Mouse (Mus musculus) MEL-GATA-1-ER (cell line): ENCODE data around the gene Prmt9.

Experiments used
- DNase-seq: peaks from one replicate; pipeline ENCODE4 v3.0.0-alpha.2; 2012; ENCODE audit warnings: low read depth; ENCODE audit errors: extremely low read depth

Prmt9 gene

GRCm38 (mm10) chr8:77549121-77549706 lies at the start of gene Prmt9:
Prmt9 (plus strand) TSS chr8:77549397.
- DNase-seq: peak; percentile 70

DNA sequence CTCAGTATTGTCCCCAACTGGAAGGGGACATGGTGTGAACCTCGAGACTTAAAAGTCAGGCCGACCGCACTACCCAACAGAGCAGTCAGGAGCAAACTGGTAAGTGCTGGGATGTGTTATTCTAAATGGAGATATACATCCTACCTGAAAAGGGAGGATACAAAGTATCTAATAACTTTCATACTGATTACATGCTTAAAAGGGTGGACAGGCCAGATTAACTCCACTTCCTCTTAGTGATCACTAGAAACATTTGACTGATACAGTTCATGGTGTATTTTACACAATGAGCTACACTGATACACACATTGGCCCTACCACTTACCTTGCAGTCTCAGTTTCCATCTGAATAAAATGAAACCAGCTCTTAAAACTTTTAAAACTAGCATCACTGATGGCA lies 48.9 kb upstream of the Prmt9 start:
- DNase-seq: no peak

DNA sequence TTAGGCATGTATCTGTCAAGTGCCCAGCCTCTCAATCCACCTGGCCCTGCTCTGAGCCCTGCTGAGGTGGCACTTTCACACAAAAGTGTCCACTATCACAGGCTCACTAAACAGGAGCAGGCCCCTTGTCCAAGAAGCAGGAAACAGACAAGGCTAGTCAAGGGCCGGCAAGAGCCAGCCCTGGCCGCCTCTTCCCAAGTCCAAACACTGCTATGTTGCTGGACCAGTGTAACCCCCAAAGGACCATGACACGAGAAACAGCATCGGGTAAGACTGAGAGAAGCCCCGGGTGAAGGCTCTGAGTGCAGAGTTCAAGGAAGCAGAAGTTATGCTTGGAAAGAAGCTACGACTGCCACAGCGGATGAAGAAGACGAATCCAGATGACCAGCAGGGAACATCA lies 48.1 kb upstream of the Prmt9 start:
- DNase-seq: no peak

DNA sequence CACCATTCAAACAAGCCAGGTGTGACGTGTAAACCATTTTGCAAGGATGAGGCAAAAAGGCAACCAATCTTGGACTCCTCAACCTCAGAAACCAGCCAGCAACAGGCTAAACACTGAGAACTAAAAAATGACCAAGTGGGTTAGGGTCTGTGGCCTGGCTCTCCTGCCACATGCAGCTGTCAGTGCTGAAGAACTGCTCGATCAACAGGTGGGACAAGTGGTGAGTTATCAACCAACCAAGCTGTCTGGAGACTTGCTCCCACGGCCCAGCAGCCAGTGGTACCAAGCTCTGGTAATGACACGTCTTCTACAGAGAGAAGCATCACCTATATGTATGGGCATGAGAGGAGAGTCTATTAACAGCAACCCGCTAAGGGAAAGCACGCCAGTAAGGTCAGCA lies 46.6 kb upstream of the Prmt9 start:
- no peak for DNase-seq

- DNase-seq: no peak
Measured at GRCm38 (mm10) chr8:77506539-77506938, 42.7 kb upstream of the Prmt9 start.

- no peak for DNase-seq
Measured at GRCm38 (mm10) chr8:77507510-77508035, 41.6 kb upstream of the Prmt9 start.

GRCm38 (mm10) chr8:77509044-77509443 lies 40.2 kb upstream of the Prmt9 start:
- peak; percentile 49 for DNase-seq

DNA sequence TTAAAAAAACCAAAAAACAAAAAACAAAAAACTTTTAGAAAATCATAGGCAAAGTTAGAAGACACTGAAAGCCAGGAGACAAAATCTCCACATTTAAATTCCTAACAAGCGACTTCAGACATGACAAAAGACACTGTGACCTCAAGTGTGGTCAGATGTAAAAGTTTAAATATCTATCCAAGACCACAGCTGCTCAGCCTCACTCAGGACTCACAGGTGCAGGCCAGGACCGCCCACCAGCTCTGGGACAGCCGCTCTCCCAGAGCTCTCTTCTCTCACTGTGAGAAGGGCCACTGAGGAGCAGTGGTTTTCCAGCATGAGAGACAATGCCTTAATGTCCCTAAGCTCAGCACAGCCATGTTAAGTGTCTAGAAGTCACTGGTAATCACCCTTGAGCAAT lies 38.8 kb upstream of the Prmt9 start:
- no peak for DNase-seq

DNA sequence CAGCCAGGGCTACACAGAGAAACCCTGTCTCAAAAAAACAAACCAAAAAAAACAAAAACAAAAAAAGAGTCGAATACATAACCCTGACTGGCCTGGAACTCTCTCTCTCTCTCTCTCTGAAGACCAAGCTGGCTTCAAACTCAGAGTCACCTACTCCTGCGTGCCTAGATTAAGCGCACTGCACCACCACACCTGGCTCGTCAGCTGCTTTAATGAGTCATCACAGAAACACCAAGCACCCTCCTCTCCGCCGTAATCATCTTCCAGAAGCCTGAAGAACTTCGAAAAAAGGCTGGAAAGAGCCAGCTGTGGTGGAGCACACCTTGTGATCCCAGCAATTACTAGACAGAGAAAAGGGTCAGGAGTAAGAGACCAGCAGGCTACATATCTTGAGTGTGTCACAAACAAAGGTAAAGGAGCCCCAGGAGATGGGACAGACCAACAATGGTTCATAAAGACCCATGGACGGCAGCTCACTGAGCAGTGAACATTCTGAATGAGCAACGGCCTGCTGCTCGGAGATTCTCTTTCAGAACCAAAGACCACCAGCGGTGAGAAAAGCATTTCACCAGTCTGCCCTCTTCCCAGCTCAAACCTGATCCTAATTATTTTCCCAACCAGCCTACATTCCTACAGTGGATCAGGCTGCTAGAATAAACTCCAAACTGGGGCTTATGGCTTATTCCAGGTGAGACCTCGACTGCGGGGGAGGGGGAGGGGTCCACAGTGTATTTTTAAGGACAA lies 37.3 kb upstream of the Prmt9 start:
- DNase-seq: no peak

DNA sequence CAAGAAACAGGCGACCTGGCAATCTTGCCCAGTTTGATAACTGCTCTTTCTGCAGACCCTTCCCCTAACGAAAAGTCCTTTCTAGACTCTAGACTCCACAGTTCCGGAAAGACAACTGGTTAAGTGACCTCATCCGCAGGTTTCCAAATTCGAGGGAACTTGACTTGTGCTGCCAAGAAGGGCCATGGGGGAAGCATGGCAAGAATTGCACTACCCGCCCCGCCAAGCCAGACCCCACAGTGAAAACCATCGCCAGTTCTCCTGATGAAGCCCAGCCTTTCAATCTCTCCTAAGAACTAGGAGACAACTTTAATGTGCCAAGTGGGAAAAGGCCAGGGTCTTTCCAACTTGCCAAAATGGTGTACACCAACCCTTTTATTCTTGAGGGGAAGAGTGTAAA lies 34.0 kb upstream of the Prmt9 start:
- no peak for DNase-seq

DNA sequence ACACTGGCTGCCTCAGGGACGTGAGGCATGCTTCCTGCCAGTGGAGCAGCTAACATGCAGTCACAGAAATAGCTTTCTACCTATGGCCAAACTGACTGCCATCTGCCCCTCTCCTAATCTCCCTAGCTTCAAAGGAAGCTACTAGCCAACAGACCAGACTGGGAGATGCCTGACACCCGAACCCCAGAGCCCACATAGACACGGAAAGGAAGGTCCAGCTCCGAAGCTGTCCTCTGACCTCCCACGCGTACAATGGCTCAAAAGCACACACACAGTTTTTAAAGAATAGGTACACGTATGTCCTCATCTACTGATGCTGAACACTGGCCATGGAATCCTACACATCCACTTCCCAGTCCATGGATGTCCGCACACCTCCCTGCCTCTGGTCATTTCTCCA lies 33.4 kb upstream of the Prmt9 start:
- no peak for DNase-seq

- DNase-seq: peak; percentile 29
Measured at GRCm38 (mm10) chr8:77516845-77517244, 32.4 kb upstream of the Prmt9 start.

DNA sequence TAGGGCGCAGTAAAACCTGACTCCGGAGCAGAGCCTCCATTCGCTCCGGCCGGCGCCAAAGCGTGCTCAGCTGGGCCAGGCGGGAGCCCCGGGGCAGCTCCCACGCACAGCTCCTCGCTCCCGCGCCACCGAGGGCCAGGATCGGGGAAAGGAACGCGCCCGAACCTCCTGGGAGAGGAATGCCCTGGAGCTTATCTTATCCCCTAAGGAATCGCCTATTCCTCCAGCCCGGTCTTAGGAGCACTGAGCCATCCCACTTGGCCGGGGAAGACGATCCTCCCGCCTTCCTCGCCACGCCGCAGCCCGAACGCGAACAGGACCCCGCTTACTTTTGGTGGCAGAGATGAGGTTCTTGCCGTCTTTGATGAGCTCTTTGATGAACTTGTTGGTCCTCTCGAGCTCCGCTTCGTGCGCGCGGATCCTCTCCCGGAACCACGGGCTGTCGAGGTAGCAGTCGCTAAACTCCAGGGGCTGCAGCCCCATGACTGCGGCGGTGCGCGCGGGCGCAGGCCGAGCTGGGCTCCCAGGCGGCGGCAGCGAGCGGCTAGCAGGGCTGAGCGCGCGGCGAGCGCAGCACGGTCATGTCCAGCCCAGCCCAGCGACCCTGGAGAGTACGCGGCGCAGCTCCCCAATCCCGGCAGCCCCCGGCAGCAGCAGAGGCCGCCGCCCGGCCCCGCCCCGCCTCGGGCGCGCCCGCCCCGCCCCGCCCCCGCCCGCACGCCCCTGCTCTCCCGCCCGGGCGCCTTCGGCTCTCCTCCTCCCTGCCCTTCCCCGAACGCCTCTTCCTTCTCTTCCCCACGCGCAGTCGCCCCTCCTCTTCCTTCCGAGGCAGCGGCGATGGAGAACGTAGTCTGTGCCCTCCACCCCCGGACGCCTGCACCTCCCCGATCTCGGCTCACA lies 31.6 kb upstream of the Prmt9 start, which contains the start of gene Arhgap10:
Gene Arhgap10, minus strand, starts transcription at position 653 of the 900 bp plus-strand sequence.
- DNase-seq: peak; percentile 65

DNA sequence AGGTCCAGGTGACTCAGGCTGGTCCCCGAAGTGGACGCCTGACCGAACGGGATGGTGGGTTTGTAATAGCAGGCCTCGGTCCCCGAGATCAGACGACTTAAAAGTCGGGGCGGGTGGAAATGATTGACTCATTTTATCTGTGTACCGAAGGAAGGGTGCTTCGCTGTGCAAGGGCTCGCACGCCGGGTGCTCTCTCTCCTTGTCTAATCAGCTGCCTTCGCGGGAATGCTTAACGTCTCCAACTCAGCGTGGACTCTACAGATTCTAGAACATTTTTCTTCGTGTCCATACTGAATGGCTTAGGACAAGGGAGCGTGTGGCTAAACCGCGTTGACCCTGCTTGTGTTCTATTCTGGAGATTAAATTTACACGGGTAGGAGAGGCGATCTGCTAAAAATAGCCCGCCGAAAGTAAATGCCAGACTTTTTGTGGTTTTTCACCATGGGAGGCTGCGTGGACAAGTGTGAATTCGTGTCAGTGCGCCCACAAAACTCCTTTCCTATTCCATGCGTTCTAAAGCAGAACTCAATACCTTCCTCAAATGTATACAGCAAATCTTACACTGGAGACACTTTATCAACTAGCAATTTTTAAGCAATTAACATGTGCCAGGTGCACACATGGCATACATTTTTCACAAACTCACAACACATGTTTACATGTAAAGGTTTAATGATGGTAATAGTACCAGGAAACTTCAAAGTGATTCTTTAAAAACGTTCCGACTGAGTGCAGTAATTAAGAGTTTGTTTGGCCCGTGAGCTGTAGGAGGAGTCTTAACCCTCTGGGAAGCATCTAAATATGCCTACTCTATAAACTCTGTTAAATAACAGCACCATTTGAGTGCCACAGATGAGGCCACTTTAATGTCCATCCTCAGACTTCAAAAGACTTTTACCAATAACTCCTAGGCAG lies 30.7 kb upstream of the Prmt9 start:
- no peak for DNase-seq

- DNase-seq: no peak
Measured at GRCm38 (mm10) chr8:77520601-77521000, 28.6 kb upstream of the Prmt9 start.

DNA sequence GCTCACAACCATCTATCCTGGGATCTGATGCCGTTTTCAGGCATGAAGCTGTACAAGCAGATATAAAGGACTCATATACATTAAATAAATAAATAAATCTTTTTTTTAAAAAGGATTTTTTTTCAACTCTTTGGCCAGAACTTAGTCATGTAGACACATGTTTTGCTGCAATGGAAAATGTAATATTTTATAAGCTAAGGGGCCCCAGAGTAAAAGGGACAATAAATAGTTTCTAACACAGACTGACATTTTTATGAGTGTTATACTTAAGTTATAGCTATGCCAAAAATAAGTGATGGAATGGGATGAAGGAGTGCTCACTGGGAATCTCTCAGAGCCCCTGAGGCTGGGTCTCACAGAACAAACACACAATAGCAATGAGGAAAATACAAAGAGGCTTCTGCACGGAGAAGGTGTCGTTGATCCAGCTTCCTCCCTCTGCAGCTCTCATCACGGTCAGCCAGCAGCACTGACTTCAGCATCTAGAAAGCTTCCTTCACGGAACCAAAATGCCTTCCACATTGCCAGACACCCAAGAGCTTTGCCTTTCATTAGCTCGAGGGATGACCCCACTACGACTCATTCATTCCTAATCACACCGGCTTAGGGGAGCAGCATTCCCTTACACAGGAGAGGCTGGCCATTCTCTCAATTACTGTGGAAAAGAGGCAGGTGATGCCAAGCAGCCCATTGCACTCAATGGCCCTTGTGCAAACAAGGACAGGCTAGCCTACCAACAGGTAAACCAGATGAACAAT lies 28.0 kb upstream of the Prmt9 start:
- DNase-seq: no peak

DNA sequence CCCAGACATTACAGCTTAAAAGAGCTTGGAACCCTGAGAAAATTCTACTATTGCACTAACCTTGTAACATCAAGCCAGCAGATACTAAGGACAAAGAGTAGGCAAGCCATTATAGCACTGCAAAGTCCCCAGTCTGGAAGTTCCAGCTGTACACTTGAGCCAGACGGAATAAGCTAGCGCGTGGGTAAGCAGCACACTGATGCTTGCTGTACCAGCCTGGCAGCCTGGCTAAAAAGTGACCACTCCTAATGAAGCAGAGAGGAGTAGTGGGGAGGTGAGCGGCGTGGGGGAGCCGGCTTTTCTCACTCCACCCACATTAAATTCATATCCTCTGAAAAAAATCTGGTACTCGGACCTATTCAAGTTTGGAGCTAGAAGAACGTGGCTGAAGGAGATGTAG lies 26.2 kb upstream of the Prmt9 start:
- no peak for DNase-seq

GRCm38 (mm10) chr8:77524018-77524615 lies 25.1 kb upstream of the Prmt9 start:
- no peak for DNase-seq

DNA sequence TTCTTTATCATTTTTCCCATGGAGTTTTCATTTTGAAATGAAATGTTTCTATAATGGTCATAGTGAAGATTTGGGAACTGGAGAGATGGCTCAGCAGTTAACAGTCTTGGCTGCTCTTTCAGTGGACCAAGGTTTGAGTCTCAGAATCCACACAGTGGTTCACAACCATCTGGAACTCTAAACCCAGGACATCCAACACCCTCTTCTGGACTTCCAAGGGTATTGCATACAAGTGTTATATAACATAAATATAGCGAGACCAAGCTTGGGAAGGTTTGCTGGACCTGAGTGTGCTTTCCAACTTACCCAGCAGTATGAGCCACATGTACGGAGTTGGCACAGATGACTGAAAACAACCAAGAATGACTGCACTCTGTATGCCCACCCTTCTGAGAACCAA lies 24.3 kb upstream of the Prmt9 start:
- no peak for DNase-seq

- DNase-seq: no peak
Measured at GRCm38 (mm10) chr8:77526130-77526529, 23.1 kb upstream of the Prmt9 start.
